Mouse (Mus musculus) WW6 (cell line): ENCODE measurements around the gene Ung.
A peak's percentile ranks its signal among the peaks of the same experiment; 100 is the strongest.

Source experiments
- DNase-seq: peaks from one replicate; pipeline ENCODE4 v3.0.0-alpha.2; 2013; ENCODE audit warnings: low read depth, low spot score

Gene Ung

GRCm38 (mm10) chr5:114163117-114163696 is 33.0 kb downstream of the Ung start:
- no peak for DNase-seq

DNA sequence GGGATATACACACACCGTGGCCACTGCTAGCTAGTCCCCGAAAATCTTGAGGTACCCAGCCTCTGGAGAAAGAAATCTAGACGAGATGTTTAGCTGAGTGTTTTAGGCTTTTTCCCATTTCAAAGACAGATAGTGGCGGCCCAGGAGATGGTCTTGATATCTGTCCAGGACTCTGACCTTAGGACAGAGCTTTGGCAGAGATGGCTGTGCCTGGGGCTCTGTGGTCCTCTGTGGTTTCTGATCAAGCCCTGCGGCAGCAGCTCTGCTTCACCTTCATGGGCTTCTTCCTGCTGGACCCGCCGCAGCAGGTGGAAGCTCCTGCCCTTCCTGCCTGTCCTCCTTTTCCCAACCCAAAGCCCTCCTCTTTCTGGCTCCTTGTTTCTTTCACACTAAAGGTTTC is 40.2 kb downstream of the Ung start:
- DNase-seq, result no peak

GRCm38 (mm10) chr5:114172936-114173335 is 42.8 kb downstream of the Ung start:
- no peak for DNase-seq

DNA sequence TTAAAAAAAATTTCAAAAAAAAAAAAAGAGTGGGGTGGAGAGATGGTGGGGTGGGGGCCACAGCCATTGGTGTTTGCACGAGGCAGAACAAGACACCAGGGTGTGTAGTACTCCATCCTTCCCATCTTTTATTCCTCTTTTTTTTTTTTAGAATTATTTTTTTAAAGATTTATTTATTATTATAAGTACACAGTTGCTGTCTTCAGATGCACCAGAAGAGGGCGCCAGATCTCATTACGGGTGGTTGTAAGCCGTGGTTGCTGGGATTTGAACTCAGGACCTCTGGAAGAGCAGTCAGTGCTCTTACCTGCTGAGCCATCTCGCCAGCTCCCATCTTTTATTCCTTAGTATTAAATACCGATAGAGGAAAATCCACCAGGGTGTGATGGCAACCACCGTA is 43.3 kb downstream of the Ung start:
- DNase-seq, result no peak

- no peak for DNase-seq
Observed at GRCm38 (mm10) chr5:114173877-114174581, 43.8 kb downstream of the Ung start.

GRCm38 (mm10) chr5:114174639-114175038 is 44.5 kb downstream of the Ung start:
- peak; percentile 85 for DNase-seq

DNA sequence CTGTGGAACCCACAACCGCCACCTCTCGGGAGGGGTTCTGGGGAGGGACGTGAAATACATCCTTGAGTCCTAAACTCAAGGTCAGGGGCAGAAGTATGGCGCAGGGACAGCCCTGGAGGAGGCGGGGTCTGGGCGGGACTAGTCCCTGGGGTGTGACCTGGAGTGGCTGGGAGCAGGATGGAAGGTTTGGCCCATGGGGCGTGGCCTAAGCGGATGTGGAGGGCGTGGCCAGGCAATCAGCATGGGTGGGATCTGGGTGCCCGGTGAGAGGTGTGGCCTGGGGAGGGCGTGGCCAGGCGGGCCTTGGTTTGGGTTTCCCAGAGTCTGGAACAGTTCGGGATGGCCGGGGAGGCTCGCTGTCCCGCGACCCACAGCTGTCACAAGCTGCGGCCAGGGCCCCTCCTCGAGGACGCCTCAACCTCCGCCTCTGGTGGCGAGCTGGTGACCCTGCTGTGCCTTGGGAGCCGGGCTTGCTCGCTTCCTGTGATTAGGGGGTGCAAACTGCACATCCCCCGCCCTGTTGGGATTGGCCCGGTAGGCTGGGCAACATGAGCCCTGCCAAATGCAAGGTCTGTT is 45.5 kb downstream of the Ung start:
- DNase-seq, result peak; percentile 97

DNA sequence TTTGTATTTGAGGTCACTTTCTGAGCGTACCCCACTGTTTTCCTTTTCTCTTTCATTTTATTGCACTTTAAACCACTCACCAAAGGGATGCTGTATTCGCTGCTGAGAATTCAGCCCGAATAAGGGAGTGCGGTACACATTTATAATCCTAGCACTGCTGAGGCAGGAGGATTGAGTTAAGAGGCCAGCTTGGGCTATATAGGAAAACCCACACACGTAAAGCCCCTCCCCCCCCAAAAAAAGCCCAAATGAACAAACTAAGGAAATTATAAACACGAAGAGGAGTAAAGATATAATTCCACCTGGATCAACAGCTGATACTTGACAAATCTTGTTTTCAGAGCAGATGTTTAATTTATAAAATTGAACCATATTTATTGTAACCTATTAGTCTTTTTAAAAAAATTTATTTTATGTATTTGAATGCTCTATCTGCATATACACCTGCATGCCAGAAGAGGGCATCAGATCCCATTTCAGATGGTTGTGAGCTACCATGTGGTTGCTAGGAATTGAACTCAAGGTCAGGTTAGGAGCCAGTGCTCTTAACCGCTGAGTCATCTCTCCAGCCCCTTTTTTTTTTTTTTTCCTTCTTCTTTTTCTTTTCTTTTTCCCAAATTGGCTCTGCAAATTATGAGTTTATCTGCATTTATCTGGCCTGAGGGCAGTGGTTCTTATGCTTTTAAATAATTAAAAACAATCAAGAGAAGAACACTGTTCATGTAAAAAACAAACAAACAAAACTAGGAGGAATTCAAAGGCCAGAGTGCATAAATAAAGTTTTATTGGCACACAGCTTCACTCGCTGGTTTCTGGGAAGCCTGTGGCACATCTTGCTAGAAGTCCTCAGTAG is 46.6 kb downstream of the Ung start:
- no peak for DNase-seq

DNA sequence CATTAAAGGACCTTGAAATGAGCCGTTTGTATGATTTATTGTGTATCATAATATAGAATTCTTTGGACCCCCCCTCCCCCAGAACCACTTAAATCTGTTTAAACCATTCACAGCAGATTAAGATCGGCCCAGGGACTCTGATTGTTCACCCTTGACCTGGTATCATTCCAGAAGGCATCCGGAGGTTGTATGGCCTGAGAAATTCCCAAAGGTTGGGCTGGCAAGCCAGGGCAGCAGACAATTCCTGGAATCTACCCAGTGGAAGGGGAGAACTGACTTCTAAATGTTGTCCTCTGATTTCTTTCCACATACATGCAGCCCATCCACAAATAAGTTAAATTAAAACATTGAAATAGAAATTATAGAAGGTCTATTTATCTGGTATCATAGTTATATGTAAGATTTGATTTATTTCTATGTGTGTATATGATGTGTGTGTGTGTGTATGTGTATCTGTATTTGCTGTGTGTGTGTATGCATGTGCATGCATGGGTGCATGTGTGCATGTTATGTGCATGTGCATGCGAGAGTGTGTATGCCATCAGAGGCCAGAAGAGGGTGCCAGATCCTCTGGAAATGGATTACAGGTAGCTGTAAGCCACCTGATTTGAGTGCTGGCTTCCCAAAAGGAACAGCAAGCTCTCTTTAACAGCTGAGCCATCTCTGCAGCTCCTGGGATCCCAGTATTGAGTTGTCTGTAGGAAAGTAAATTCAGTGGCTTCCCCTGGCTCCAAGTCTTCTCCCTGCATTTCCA is 48.0 kb downstream of the Ung start:
- DNase-seq, result no peak

GRCm38 (mm10) chr5:114179541-114179940 is 49.4 kb downstream of the Ung start:
- DNase-seq, result no peak

- DNase-seq, result no peak
Observed at GRCm38 (mm10) chr5:114183493-114183892, 53.3 kb downstream of the Ung start.

GRCm38 (mm10) chr5:114187108-114187507 is 56.9 kb downstream of the Ung start:
- DNase-seq, result no peak
